Mouse (Mus musculus): ENCODE results near the gene Usp7. TPM values are rescaled to one million over a fixed set of nuclear protein-coding genes. Genes with fewer than 3 reads are reported as not detected.

Usp7 gene
- 254 TPM for polyA plus RNA-seq (2014; fragmentation: Illumina TruSeq; extraction: RNeasy Lipid Tissue Mini Kit (QIAGEN cat#74804); ENCODE audit: low read depth, low replicate concordance)

GRCm38 (mm10) chr16:8791949-8792557, at the start of gene Usp7:
Usp7 (minus strand) TSS chr16:8792308.

GRCm38 (mm10) chr16:8829564-8830359, 37.7 kb upstream of the Usp7 start, which contains the start of gene 1810013L24Rik:
1810013L24Rik (plus strand) TSS chr16:8830100.

GRCm38 (mm10) chr16:8680470-8680869, 111.6 kb downstream of the Usp7 start, which contains the start of gene Gm5767:
Gm5767 (plus strand) TSS chr16:8680770.

GRCm38 (mm10) chr16:8671551-8672349, 120.4 kb downstream of the Usp7 start, which contains the start of gene Carhsp1:
Carhsp1 (minus strand) TSS chr16:8672155.

Other genes with a start within 250 kb of the Usp7 start
- 156 TPM for gene Pmm2, start 154.6 kb downstream of the Usp7 start, polyA plus RNA-seq (2014; fragmentation: Illumina TruSeq; extraction: RNeasy Lipid Tissue Mini Kit (QIAGEN cat#74804); ENCODE audit: low read depth, low replicate concordance)
- 14.5 TPM for gene Tmem186, start 154.6 kb downstream of the Usp7 start, polyA plus RNA-seq (2014; fragmentation: Illumina TruSeq; extraction: RNeasy Lipid Tissue Mini Kit (QIAGEN cat#74804); ENCODE audit: low read depth, low replicate concordance)
- gene Carhsp1, start 120.2 kb downstream of the Usp7 start, polyA plus RNA-seq (2014; fragmentation: Illumina TruSeq; extraction: RNeasy Lipid Tissue Mini Kit (QIAGEN cat#74804); ENCODE audit: low read depth, low replicate concordance): 57.9 TPM
- gene Gm5767, start 111.5 kb downstream of the Usp7 start, polyA plus RNA-seq (2014; fragmentation: Illumina TruSeq; extraction: RNeasy Lipid Tissue Mini Kit (QIAGEN cat#74804); ENCODE audit: low read depth, low replicate concordance): not detected
- gene 1810013L24Rik, start 37.8 kb upstream of the Usp7 start, polyA plus RNA-seq (2014; fragmentation: Illumina TruSeq; extraction: RNeasy Lipid Tissue Mini Kit (QIAGEN cat#74804); ENCODE audit: low read depth, low replicate concordance): 169 TPM